Mouse (Mus musculus) megakaryocyte, embryonic 14.5 days (primary cell): ENCODE measurements around the gene Ifna13.

Experiments
- FLI1 ChIP-seq: IDR thresholded peaks from 2 replicates; pipeline ENCODE4 v1.6.1; 2012; ENCODE audit warnings: low read length, inconsistent platforms, mixed read lengths
- GATA1 ChIP-seq: IDR thresholded peaks from 3 replicates; pipeline ENCODE4 v1.6.1; 2012; ENCODE audit warnings: mixed read lengths, low read length, inconsistent platforms, borderline replicate concordance

DNA sequence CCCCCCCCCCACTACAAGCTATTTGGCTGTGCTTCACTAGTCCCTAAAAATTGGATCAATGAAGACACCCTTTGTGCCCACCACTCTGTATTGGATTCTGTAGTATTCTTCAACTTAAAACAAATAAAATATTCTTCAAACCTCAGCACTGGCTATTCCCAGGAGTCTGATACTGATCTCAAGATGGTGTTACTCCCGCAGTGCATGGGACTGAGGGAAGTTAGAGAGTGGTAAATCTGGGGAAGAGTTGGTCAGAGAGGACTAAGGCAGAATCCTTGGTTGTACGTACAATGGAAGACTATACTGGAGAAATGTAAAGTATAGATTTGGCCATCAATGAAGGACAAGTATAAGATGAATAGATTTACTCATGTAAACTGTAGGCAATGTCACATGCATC lies 1.7 kb downstream of the Ifna13 start:
- no peak for TF ChIP-seq FLI1
- no peak for TF ChIP-seq GATA1
